8 mouse cellular contexts compared by ENCODE assay signal in the genomic region with DNA sequence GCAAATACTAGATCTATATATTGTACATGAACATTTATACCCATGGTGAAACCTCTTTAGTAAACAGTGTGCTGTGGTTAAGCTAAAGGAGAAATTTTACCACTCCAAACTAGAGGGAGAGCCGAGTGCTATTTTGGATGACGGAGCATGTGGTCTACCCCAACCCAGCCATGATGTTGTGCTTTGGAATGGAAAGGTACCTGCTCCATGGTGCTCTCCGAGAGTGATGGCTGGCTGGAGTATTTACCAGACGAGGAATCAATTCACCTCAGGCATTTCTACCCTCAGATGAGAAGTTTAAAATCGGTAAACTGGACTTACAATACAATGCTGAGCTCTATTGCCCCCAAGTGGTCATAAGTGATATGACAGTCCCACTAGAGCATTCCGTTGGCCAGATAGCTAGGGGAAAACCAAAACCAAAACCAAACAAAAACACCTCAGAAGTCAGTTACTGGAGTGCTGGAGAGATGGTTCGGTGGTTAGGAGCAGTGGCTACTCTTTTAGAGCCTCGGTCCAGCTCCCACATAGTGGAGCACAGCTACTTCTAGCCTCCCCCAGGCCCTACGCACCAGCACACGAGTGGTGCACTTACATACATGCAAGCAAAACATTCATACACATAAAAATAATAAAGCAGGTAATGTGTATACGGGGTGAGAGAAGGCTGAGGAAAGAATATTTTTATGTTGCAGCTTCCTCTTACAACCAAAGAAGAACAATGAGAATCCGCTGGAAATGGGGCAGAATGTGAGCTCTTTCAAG.
DNase-seq lines count a peak whose midpoint lies in the region; ATAC-seq and TF ChIP-seq lines count a peak whose summit lies in the region.

No protein-coding gene starts in this region.

- WGBS in thymus, adult 2 months, result 29% methylated on average over 12 of the region's 12 CpGs
- 64% methylated on average over 12 of the region's 12 CpGs for WGBS in embryonic facial prominence, embryonic 10.5 days
- WGBS in intestine, embryonic 15.5 days, result 54% methylated on average over 12 of the region's 12 CpGs
- WGBS in liver, embryonic 13.5 days (ENCODE audit: insufficient replicate concordance), result 48% methylated on average over 12 of the region's 12 CpGs
- WGBS in neural tube, embryonic 12.5 days, result 65% methylated on average over 12 of the region's 12 CpGs

- no peak overlapping the region for H3K27ac ChIP-seq in thymus, adult 2 months (ENCODE audit: control insufficient read depth, insufficient read depth, low read length)
- no peak overlapping the region for H3K27ac ChIP-seq in embryonic facial prominence, embryonic 10.5 days (replicated peaks)
- no peak overlapping the region for H3K27ac ChIP-seq in intestine, embryonic 15.5 days
- no peak overlapping the region for H3K27ac ChIP-seq in liver, embryonic 13.5 days
- no peak overlapping the region for H3K27ac ChIP-seq in neural tube, embryonic 12.5 days

- ATAC-seq in intestine, embryonic 15.5 days, result 0 out of 2 replicates have a peak, but pooled peaks have one; percentile 25
- ATAC-seq in liver, embryonic 13.5 days (ENCODE audit: low read depth), result no peak; the same call in 1 of the 2 replicates
- peak; percentile 33; the same call in 1 of the 2 replicates for ATAC-seq in neural tube, embryonic 12.5 days (ENCODE audit: low FRiP score, low read depth)

- no peaks in the 10 kb centered on the region for H3K27me3 ChIP-seq in thymus, adult 2 months (ENCODE audit: control insufficient read depth, insufficient read depth, low read length)
- no peaks in the 10 kb centered on the region for H3K27me3 ChIP-seq in embryonic facial prominence, embryonic 10.5 days (replicated peaks; ENCODE audit: low read depth, poor library complexity, severe bottlenecking)
- H3K27me3 ChIP-seq in intestine, embryonic 15.5 days (replicated peaks), result no peaks in the 10 kb centered on the region
- no peaks in the 10 kb centered on the region for H3K27me3 ChIP-seq in liver, embryonic 13.5 days
- no peaks in the 10 kb centered on the region for H3K27me3 ChIP-seq in neural tube, embryonic 12.5 days (replicated peaks)

- H3K4me3 ChIP-seq in thymus, adult 2 months (ENCODE audit: control insufficient read depth, insufficient read depth, low read length), result no peak overlapping the region
- no peak overlapping the region for H3K4me3 ChIP-seq in embryonic facial prominence, embryonic 10.5 days
- H3K4me3 ChIP-seq in intestine, embryonic 15.5 days (replicated peaks), result no peak overlapping the region
- H3K4me3 ChIP-seq in liver, embryonic 13.5 days (replicated peaks), result no peak overlapping the region
- no peak overlapping the region for H3K4me3 ChIP-seq in neural tube, embryonic 12.5 days

- H3K9me3 ChIP-seq in embryonic facial prominence, embryonic 10.5 days, result no peaks in the 10 kb centered on the region
- no peaks in the 10 kb centered on the region for H3K9me3 ChIP-seq in intestine, embryonic 15.5 days
- H3K9me3 ChIP-seq in liver, embryonic 13.5 days (replicated peaks), result no peaks in the 10 kb centered on the region
- H3K9me3 ChIP-seq in neural tube, embryonic 12.5 days, result no peaks in the 10 kb centered on the region

- DNase-seq in thymus, adult 2 months, result peak; percentile 42
- DNase-seq in thymus, adult 18-20 months, result no peak
- DNase-seq in adrenal gland, postnatal 14 days, result peak; percentile 77
- DNase-seq in embryonic facial prominence, embryonic 10.5 days (ENCODE audit: low spot score), result peak; percentile 33
- peak; percentile 9 for DNase-seq in liver, embryonic 13.5 days
- no peak for DNase-seq in ovary, postnatal 10 days (ENCODE audit: low spot score)

- no peaks in the 10 kb centered on the region for H3K4me1 ChIP-seq in thymus, adult 2 months (replicated peaks; ENCODE audit: control insufficient read depth, insufficient read depth, low read length)
- no peaks in the 10 kb centered on the region for H3K4me1 ChIP-seq in embryonic facial prominence, embryonic 10.5 days
- no peaks in the 10 kb centered on the region for H3K4me1 ChIP-seq in intestine, embryonic 15.5 days (replicated peaks)
- H3K4me1 ChIP-seq in liver, embryonic 13.5 days (replicated peaks), result no peaks in the 10 kb centered on the region
- 0 out of 2 replicates have a peak, but pooled peaks cover 3% of the 10 kb centered on the region for H3K4me1 ChIP-seq in neural tube, embryonic 12.5 days

- no peaks in the 10 kb centered on the region for H3K36me3 ChIP-seq in thymus, adult 2 months (ENCODE audit: control insufficient read depth, insufficient read depth, low read length)
- peaks cover 10% of the 10 kb centered on the region for H3K36me3 ChIP-seq in embryonic facial prominence, embryonic 10.5 days (replicated peaks)
- H3K36me3 ChIP-seq in intestine, embryonic 15.5 days, result no peaks in the 10 kb centered on the region
- H3K36me3 ChIP-seq in liver, embryonic 13.5 days, result peaks cover 10% of the 10 kb centered on the region; the same call in 1 of the 2 replicates
- peaks cover 9% of the 10 kb centered on the region for H3K36me3 ChIP-seq in neural tube, embryonic 12.5 days

- no peak for TF ChIP-seq POLR2A in thymus, adult 2 months (IDR thresholded peaks at IDR 0.05; ENCODE audit: control insufficient read depth, extremely low read depth, insufficient read depth, low read length, poor library complexity)

- H3K9ac ChIP-seq in intestine, embryonic 15.5 days, result no peak overlapping the region
- H3K9ac ChIP-seq in liver, embryonic 13.5 days, result no peak overlapping the region
- no peak overlapping the region for H3K9ac ChIP-seq in neural tube, embryonic 12.5 days

- TF ChIP-seq CTCF in thymus, adult 2 months (IDR thresholded peaks at IDR 0.05; ENCODE audit: borderline replicate concordance, control insufficient read depth, extremely low read depth, insufficient read depth, low read length, poor library complexity), result no peak

- no peak overlapping the region for H3K4me2 ChIP-seq in intestine, embryonic 15.5 days (replicated peaks)
- H3K4me2 ChIP-seq in liver, embryonic 13.5 days, result no peak overlapping the region
- H3K4me2 ChIP-seq in neural tube, embryonic 12.5 days (replicated peaks), result no peak overlapping the region

Comparison
In these comparisons a context has a peak if more than half of its experiments do, and no peak if none do; other contexts are left out.
1. DNase-seq: peak in thymus, adult 2 months (single experiment), adrenal gland, postnatal 14 days (single experiment), embryonic facial prominence, embryonic 10.5 days (single experiment) and liver, embryonic 13.5 days (single experiment); none in thymus, adult 18-20 months (0 of 2) and ovary, postnatal 10 days (single experiment).